Mouse (Mus musculus): Measurements from ENCODE around the gene Ctnna2. TPM values are rescaled to one million over a fixed set of nuclear protein-coding genes. Genes with fewer than 3 reads are reported as not detected.

Ctnna2 gene
- total and polyA plus RNA-seq, 2 experiments from 2014 or later, result 0.22 TPM; not detected in 1

GRCm38 (mm10) chr6:77047568-77047967 lies 931.9 kb downstream of the Ctnna2 start:
- H3K4me2 ChIP-seq (ENCODE audit: low read depth, low read length), result no peak overlapping the region
- no peak overlapping the region for H3K27ac ChIP-seq (ENCODE audit: low read depth)
- no peaks in the 10 kb centered on the region for H3K9me3 ChIP-seq (replicated peaks; ENCODE audit: control insufficient read depth, low read length)
- ATAC-seq (ENCODE audit: insufficient read depth, low read depth) (no peak), DNase-seq (ENCODE audit: low spot score) (no peak)
- no peak overlapping the region for H3K9ac ChIP-seq (replicated peaks; ENCODE audit: low read depth, low read length)
- H3K36me3 ChIP-seq (replicated peaks; ENCODE audit: control insufficient read depth, insufficient read depth, low read length), result no peaks in the 10 kb centered on the region
- no peak overlapping the region for H3K4me3 ChIP-seq (ENCODE audit: low read depth, low read length)
- no peak for TF ChIP-seq EP300 (IDR thresholded peaks at IDR 0.05; ENCODE audit: low read depth)
- no peak for TF ChIP-seq CTCF (IDR thresholded peaks at IDR 0.05; ENCODE audit: low read depth)
- no peaks in the 10 kb centered on the region for H3K4me1 ChIP-seq (ENCODE audit: control insufficient read depth, insufficient read depth)
- 66% methylated on average over 1 of the region's 1 CpGs for WGBS
- no peaks in the 10 kb centered on the region for H3K27me3 ChIP-seq (ENCODE audit: control insufficient read depth, insufficient read depth, low read length)

GRCm38 (mm10) chr6:77025066-77025465 lies 954.4 kb downstream of the Ctnna2 start:
- Histone ChIP-seq H3K4me2 (ENCODE audit: low read depth, low read length) (no peak overlapping the region), H3K4me1 (ENCODE audit: control insufficient read depth, insufficient read depth) (no peaks in the 10 kb centered on the region), H3K27me3 (ENCODE audit: control insufficient read depth, insufficient read depth, low read length) (no peaks in the 10 kb centered on the region), H3K27ac (ENCODE audit: low read depth) (no peak overlapping the region), H3K9ac (replicated peaks; ENCODE audit: low read depth, low read length) (no peak overlapping the region), H3K4me3 (ENCODE audit: low read depth, low read length) (no peak overlapping the region), H3K36me3 (replicated peaks; ENCODE audit: control insufficient read depth, insufficient read depth, low read length) (no peaks in the 10 kb centered on the region), H3K9me3 (replicated peaks; ENCODE audit: control insufficient read depth, low read length) (no peaks in the 10 kb centered on the region)
- no peak for TF ChIP-seq EP300 (IDR thresholded peaks at IDR 0.05; ENCODE audit: low read depth)
- no peak for TF ChIP-seq CTCF (IDR thresholded peaks at IDR 0.05; ENCODE audit: low read depth)
- ATAC-seq (ENCODE audit: insufficient read depth, low read depth), result no peak
- DNase-seq (ENCODE audit: low spot score), result no peak

- Histone ChIP-seq H3K27ac (ENCODE audit: low read depth) (no peak overlapping the region), H3K27me3 (ENCODE audit: control insufficient read depth, insufficient read depth, low read length) (no peaks in the 10 kb centered on the region), H3K4me1 (ENCODE audit: control insufficient read depth, insufficient read depth) (no peaks in the 10 kb centered on the region), H3K9ac (replicated peaks; ENCODE audit: low read depth, low read length) (no peak overlapping the region), H3K9me3 (replicated peaks; ENCODE audit: control insufficient read depth, low read length) (no peaks in the 10 kb centered on the region), H3K4me2 (ENCODE audit: low read depth, low read length) (no peak overlapping the region), H3K36me3 (replicated peaks; ENCODE audit: control insufficient read depth, insufficient read depth, low read length) (no peaks in the 10 kb centered on the region), H3K4me3 (ENCODE audit: low read depth, low read length) (no peak overlapping the region)
- no peak for TF ChIP-seq CTCF (IDR thresholded peaks at IDR 0.05; ENCODE audit: low read depth)
- no peak for TF ChIP-seq EP300 (IDR thresholded peaks at IDR 0.05; ENCODE audit: low read depth)
- DNase-seq (ENCODE audit: low spot score), result no peak
- 71% methylated on average over 2 of the region's 2 CpGs for WGBS
- no peak for ATAC-seq (ENCODE audit: insufficient read depth, low read depth)
These were observed 966.3 kb downstream of the Ctnna2 start for GRCm38 (mm10) chr6:77013194-77013593.

GRCm38 (mm10) chr6:77011001-77011400 lies 968.5 kb downstream of the Ctnna2 start:
- no peak for TF ChIP-seq CTCF (IDR thresholded peaks at IDR 0.05; ENCODE audit: low read depth)
- no peak for TF ChIP-seq EP300 (IDR thresholded peaks at IDR 0.05; ENCODE audit: low read depth)
- no peaks in the 10 kb centered on the region for H3K36me3 ChIP-seq (replicated peaks; ENCODE audit: control insufficient read depth, insufficient read depth, low read length)
- no peak overlapping the region for H3K4me2 ChIP-seq (ENCODE audit: low read depth, low read length)
- DNase-seq (ENCODE audit: low spot score) (no peak), ATAC-seq (ENCODE audit: insufficient read depth, low read depth) (no peak)
- H3K9me3 ChIP-seq (replicated peaks; ENCODE audit: control insufficient read depth, low read length), result no peaks in the 10 kb centered on the region
- no peak overlapping the region for H3K27ac ChIP-seq (ENCODE audit: low read depth)
- H3K27me3 ChIP-seq (ENCODE audit: control insufficient read depth, insufficient read depth, low read length), result no peaks in the 10 kb centered on the region
- no peaks in the 10 kb centered on the region for H3K4me1 ChIP-seq (ENCODE audit: control insufficient read depth, insufficient read depth)
- 76% methylated on average over 1 of the region's 1 CpGs for WGBS
- H3K4me3 ChIP-seq (ENCODE audit: low read depth, low read length), result no peak overlapping the region
- H3K9ac ChIP-seq (replicated peaks; ENCODE audit: low read depth, low read length), result no peak overlapping the region

GRCm38 (mm10) chr6:76992128-76992527 lies 987.4 kb downstream of the Ctnna2 start:
- Histone ChIP-seq H3K36me3 (replicated peaks; ENCODE audit: control insufficient read depth, insufficient read depth, low read length) (no peaks in the 10 kb centered on the region), H3K27me3 (ENCODE audit: control insufficient read depth, insufficient read depth, low read length) (no peaks in the 10 kb centered on the region), H3K4me1 (ENCODE audit: control insufficient read depth, insufficient read depth) (no peaks in the 10 kb centered on the region), H3K4me3 (ENCODE audit: low read depth, low read length) (no peak overlapping the region), H3K9me3 (replicated peaks; ENCODE audit: control insufficient read depth, low read length) (no peaks in the 10 kb centered on the region), H3K4me2 (ENCODE audit: low read depth, low read length) (no peak overlapping the region), H3K27ac (ENCODE audit: low read depth) (no peak overlapping the region), H3K9ac (replicated peaks; ENCODE audit: low read depth, low read length) (no peak overlapping the region)
- 58% methylated on average over 3 of the region's 3 CpGs for WGBS
- no peak for TF ChIP-seq CTCF (IDR thresholded peaks at IDR 0.05; ENCODE audit: low read depth)
- DNase-seq (ENCODE audit: low spot score) (no peak), ATAC-seq (ENCODE audit: insufficient read depth, low read depth) (no peak)

GRCm38 (mm10) chr6:76984773-76985172 lies 994.7 kb downstream of the Ctnna2 start:
- Histone ChIP-seq H3K4me1 (ENCODE audit: control insufficient read depth, insufficient read depth) (no peaks in the 10 kb centered on the region), H3K9ac (replicated peaks; ENCODE audit: low read depth, low read length) (no peak overlapping the region), H3K9me3 (replicated peaks; ENCODE audit: control insufficient read depth, low read length) (no peaks in the 10 kb centered on the region), H3K27me3 (ENCODE audit: control insufficient read depth, insufficient read depth, low read length) (no peaks in the 10 kb centered on the region), H3K27ac (ENCODE audit: low read depth) (no peak overlapping the region), H3K4me2 (ENCODE audit: low read depth, low read length) (no peak overlapping the region), H3K4me3 (ENCODE audit: low read depth, low read length) (no peak overlapping the region), H3K36me3 (replicated peaks; ENCODE audit: control insufficient read depth, insufficient read depth, low read length) (no peaks in the 10 kb centered on the region)
- DNase-seq (ENCODE audit: low spot score), result no peak
- WGBS, result 46% methylated on average over 4 of the region's 4 CpGs
- TF ChIP-seq CTCF (IDR thresholded peaks at IDR 0.05; ENCODE audit: low read depth) (no peak), EP300 (IDR thresholded peaks at IDR 0.05; ENCODE audit: low read depth) (no peak)
- ATAC-seq (ENCODE audit: insufficient read depth, low read depth), result no peak
